13 mouse cellular contexts compared by ENCODE assay signal in genomic region chr6:145361109-145361694, GRCm38 (mm10).
DNase-seq lines count a peak whose midpoint lies in the region; ATAC-seq and TF ChIP-seq lines count a peak whose summit lies in the region.
"Had no signal": no experiment of that assay in that cellular context is flagged by ENCODE, and none has a peak within 500 bp of the region (broad histone marks: within the 10 kb centered on the region; RNA-seq: fewer than 3 reads in every experiment).

No protein-coding gene starts in this region.

- no peak overlapping the region for H3K27ac ChIP-seq in embryonic facial prominence, embryonic 11.5 days (replicated peaks; ENCODE audit: low read depth, low read length)
- H3K27ac ChIP-seq in liver, embryonic 15.5 days (replicated peaks): no peak overlapping the region
- H3K27ac ChIP-seq in left cerebral cortex, adult 2 months: no peak overlapping the region
- H3K27ac ChIP-seq: hindbrain, embryonic 13.5 days had no signal

- H3K9me3 ChIP-seq in embryonic facial prominence, embryonic 11.5 days (replicated peaks; ENCODE audit: control insufficient read depth, low read length): no peaks in the 10 kb centered on the region
- no peaks in the 10 kb centered on the region for H3K9me3 ChIP-seq in liver, embryonic 15.5 days (replicated peaks)
- H3K9me3 ChIP-seq: hindbrain, embryonic 13.5 days had no signal

- no peak overlapping the region for H3K9ac ChIP-seq in embryonic facial prominence, embryonic 11.5 days (replicated peaks; ENCODE audit: low read length)
- H3K9ac ChIP-seq in liver, embryonic 15.5 days: no peak overlapping the region
- H3K9ac ChIP-seq: hindbrain, embryonic 13.5 days had no signal

- H3K27me3 ChIP-seq in embryonic facial prominence, embryonic 11.5 days (ENCODE audit: control insufficient read depth, insufficient read depth, low read length): no peaks in the 10 kb centered on the region
- no peaks in the 10 kb centered on the region for H3K27me3 ChIP-seq in liver, embryonic 15.5 days
- H3K27me3 ChIP-seq: hindbrain, embryonic 13.5 days had no signal

- DNase-seq in A20 (ENCODE audit: low read depth, low spot score): peak; percentile 22
- DNase-seq in embryonic facial prominence, embryonic 11.5 days (ENCODE audit: low spot score): peak; percentile 17
- DNase-seq in kidney, postnatal 10 days: peak; percentile 32
- DNase-seq in spleen, postnatal 10 days (ENCODE audit: low spot score in 2 of 2): no peak
- DNase-seq in urinary bladder, postnatal 36 days (ENCODE audit: low spot score in 2 of 2): no peak
- no peak for DNase-seq in gastrocnemius, postnatal 25 days
- DNase-seq in left cerebral cortex, adult 2 months (ENCODE audit: extremely low spot score in 1 of 2, low spot score in 2 of 2): no peak
- DNase-seq: cerebellum, postnatal 25 days; retina, postnatal 1 day had no signal

- no peak overlapping the region for H3K4me3 ChIP-seq in embryonic facial prominence, embryonic 11.5 days (ENCODE audit: low read depth, low read length)
- no peak overlapping the region for H3K4me3 ChIP-seq in liver, embryonic 15.5 days (replicated peaks)
- H3K4me3 ChIP-seq in left cerebral cortex, adult 2 months: no peak overlapping the region
- H3K4me3 ChIP-seq: erythroblast, embryonic 14.5 days; hindbrain, embryonic 13.5 days had no signal

- intact Hi-C loops in left cerebral cortex, adult 2 months (cut with DNase I): loop anchor here (2.0 kb wide), 1 partner anchor 84 kb away; no protein-coding TSS in a partner anchor

- 58% methylated on average over 12 of the region's 12 CpGs for WGBS in embryonic facial prominence, embryonic 11.5 days
- 51% methylated on average over 12 of the region's 12 CpGs for WGBS in liver, embryonic 15.5 days (ENCODE audit: insufficient replicate concordance)

- no peaks in the 10 kb centered on the region for H3K36me3 ChIP-seq in embryonic facial prominence, embryonic 11.5 days (replicated peaks; ENCODE audit: control insufficient read depth, insufficient read depth, low read depth, low read length)
- H3K36me3 ChIP-seq in liver, embryonic 15.5 days (replicated peaks): no peaks in the 10 kb centered on the region
- H3K36me3 ChIP-seq: hindbrain, embryonic 13.5 days had no signal

- no peak for ATAC-seq in embryonic facial prominence, embryonic 11.5 days (replicated peaks; ENCODE audit: insufficient number of reproducible peaks, low FRiP score, low TSS enrichment, low read depth)
- ATAC-seq in liver, embryonic 15.5 days (ENCODE audit: insufficient read depth): peak; percentile 43
- ATAC-seq: CD4-positive, CD25-positive, alpha-beta regulatory T cell, adult 4 months had no signal

- H3K4me1 ChIP-seq in embryonic facial prominence, embryonic 11.5 days (ENCODE audit: control insufficient read depth, insufficient read depth, low read length): no peaks in the 10 kb centered on the region
- peaks cover 6% of the 10 kb centered on the region for H3K4me1 ChIP-seq in liver, embryonic 15.5 days (replicated peaks)
- H3K4me1 ChIP-seq: hindbrain, embryonic 13.5 days had no signal

- H3K4me2 ChIP-seq in embryonic facial prominence, embryonic 11.5 days (ENCODE audit: low read depth, low read length): no peak overlapping the region
- no peak overlapping the region for H3K4me2 ChIP-seq in liver, embryonic 15.5 days
- H3K4me2 ChIP-seq: hindbrain, embryonic 13.5 days had no signal

- no peak for TF ChIP-seq CTCF in left cerebral cortex, adult 2 months (IDR thresholded peaks at IDR 0.05)

Comparison
In these comparisons a context has a peak if more than half of its experiments do, and no peak if none do; other contexts are left out.
1. DNase-seq: peak in A20 (single experiment), embryonic facial prominence, embryonic 11.5 days (single experiment) and kidney, postnatal 10 days (single experiment); none in spleen, postnatal 10 days (0 of 2), urinary bladder, postnatal 36 days (0 of 2), gastrocnemius, postnatal 25 days (single experiment) and left cerebral cortex, adult 2 months (0 of 2).